8 mouse cellular contexts compared by ENCODE assay signal in genomic region chr11:106673727-106674611, GRCm38 (mm10).
DNase-seq lines count a peak whose midpoint lies in the region; ATAC-seq and TF ChIP-seq lines count a peak whose summit lies in the region.

No protein-coding gene starts in this region.

- peaks cover 51% of the 10 kb centered on the region for H3K4me1 ChIP-seq in hindbrain, embryonic 10.5 days (replicated peaks)
- H3K4me1 ChIP-seq in hindbrain, embryonic 11.5 days (replicated peaks; ENCODE audit: control insufficient read depth, insufficient read depth, low read length): peaks cover 5% of the 10 kb centered on the region; the same call in 1 of the 2 replicates
- peaks cover 3% of the 10 kb centered on the region for H3K4me1 ChIP-seq in embryonic facial prominence, embryonic 11.5 days (ENCODE audit: control insufficient read depth, insufficient read depth, low read length)
- H3K4me1 ChIP-seq in intestine, postnatal 0 days (replicated peaks; ENCODE audit: control insufficient read depth, insufficient read depth, low read length): peaks cover 5% of the 10 kb centered on the region

- no peak for DNase-seq in hindbrain, embryonic 10.5 days (ENCODE audit: low spot score)
- DNase-seq in hindbrain, embryonic 11.5 days (ENCODE audit: low spot score): no peak
- DNase-seq in embryonic facial prominence, embryonic 11.5 days (ENCODE audit: low spot score): no peak
- DNase-seq in ovary, postnatal 36 days (ENCODE audit: low spot score): no peak
- no peak for DNase-seq in gastrocnemius, adult 18-20 months (ENCODE audit: low spot score)
- no peak for DNase-seq in adipocyte (ENCODE audit: low spot score)

- no peaks in the 10 kb centered on the region for H3K79me2 ChIP-seq in myocyte (ENCODE audit: control insufficient read depth, insufficient read depth)

- TF ChIP-seq POLR2A in myocyte (IDR thresholded peaks at IDR 0.05; ENCODE audit: insufficient read length, low read depth): no peak

- TF ChIP-seq CTCF in intestine, postnatal 0 days (IDR thresholded peaks at IDR 0.05; ENCODE audit: low read depth): no peak

- no peak overlapping the region for H3K9ac ChIP-seq in hindbrain, embryonic 11.5 days (ENCODE audit: low read depth, low read length)
- H3K9ac ChIP-seq in embryonic facial prominence, embryonic 11.5 days (replicated peaks; ENCODE audit: low read length): no peak overlapping the region
- no peak overlapping the region for H3K9ac ChIP-seq in intestine, postnatal 0 days (ENCODE audit: low read depth, low read length)

- H3K4me3 ChIP-seq in hindbrain, embryonic 10.5 days: peak overlapping the region; percentile 7; the same call in 1 of the 2 replicates
- H3K4me3 ChIP-seq in hindbrain, embryonic 11.5 days (ENCODE audit: low read depth, low read length): no peak overlapping the region
- no peak overlapping the region for H3K4me3 ChIP-seq in embryonic facial prominence, embryonic 11.5 days (ENCODE audit: low read depth, low read length)
- H3K4me3 ChIP-seq in intestine, postnatal 0 days (ENCODE audit: low read depth, low read length): no peak overlapping the region
- no peak overlapping the region for H3K4me3 ChIP-seq in myocyte

- H3K27me3 ChIP-seq in hindbrain, embryonic 10.5 days (ENCODE audit: insufficient read depth, poor library complexity, severe bottlenecking): 0 out of 2 replicates have a peak, but pooled peaks cover 3% of the 10 kb centered on the region
- no peaks in the 10 kb centered on the region for H3K27me3 ChIP-seq in hindbrain, embryonic 11.5 days (ENCODE audit: control insufficient read depth, insufficient read depth, low read length)
- H3K27me3 ChIP-seq in embryonic facial prominence, embryonic 11.5 days (ENCODE audit: control insufficient read depth, insufficient read depth, low read length): no peaks in the 10 kb centered on the region
- no peaks in the 10 kb centered on the region for H3K27me3 ChIP-seq in intestine, postnatal 0 days (replicated peaks; ENCODE audit: control insufficient read depth, insufficient read depth, low read length)
- no peaks in the 10 kb centered on the region for H3K27me3 ChIP-seq in myocyte (ENCODE audit: control insufficient read depth, insufficient read depth, insufficient read length)

- peak overlapping the region; percentile 86 for H3K27ac ChIP-seq in hindbrain, embryonic 10.5 days
- no peak overlapping the region for H3K27ac ChIP-seq in hindbrain, embryonic 11.5 days (ENCODE audit: low read depth, low read length)
- 0 out of 2 replicates have a peak overlapping the region, but pooled peaks have one; percentile 28 for H3K27ac ChIP-seq in embryonic facial prominence, embryonic 11.5 days (replicated peaks; ENCODE audit: low read depth, low read length)
- peak overlapping the region; percentile 76; the same call in 1 of the 2 replicates for H3K27ac ChIP-seq in intestine, postnatal 0 days (ENCODE audit: low read depth, low read length)

- no peaks in the 10 kb centered on the region for H3K9me3 ChIP-seq in hindbrain, embryonic 10.5 days
- no peaks in the 10 kb centered on the region for H3K9me3 ChIP-seq in hindbrain, embryonic 11.5 days (ENCODE audit: control insufficient read depth, low read length)
- H3K9me3 ChIP-seq in embryonic facial prominence, embryonic 11.5 days (replicated peaks; ENCODE audit: control insufficient read depth, low read length): no peaks in the 10 kb centered on the region
- no peaks in the 10 kb centered on the region for H3K9me3 ChIP-seq in intestine, postnatal 0 days (ENCODE audit: control insufficient read depth)

- H3K36me3 ChIP-seq in hindbrain, embryonic 10.5 days: no peaks in the 10 kb centered on the region
- no peaks in the 10 kb centered on the region for H3K36me3 ChIP-seq in hindbrain, embryonic 11.5 days (ENCODE audit: control insufficient read depth, insufficient read depth, low read length)
- H3K36me3 ChIP-seq in embryonic facial prominence, embryonic 11.5 days (replicated peaks; ENCODE audit: control insufficient read depth, insufficient read depth, low read depth, low read length): no peaks in the 10 kb centered on the region
- H3K36me3 ChIP-seq in intestine, postnatal 0 days (ENCODE audit: control insufficient read depth, insufficient read depth): no peaks in the 10 kb centered on the region
- no peaks in the 10 kb centered on the region for H3K36me3 ChIP-seq in myocyte (ENCODE audit: control insufficient read depth, insufficient read depth)

- no peak overlapping the region for H3ac ChIP-seq in myocyte (ENCODE audit: control insufficient read depth, insufficient read length)

- no peak; the same call in none of the 2 replicates for ATAC-seq in hindbrain, embryonic 11.5 days (ENCODE audit: low FRiP score)
- ATAC-seq in embryonic facial prominence, embryonic 11.5 days (replicated peaks; ENCODE audit: insufficient number of reproducible peaks, low FRiP score, low TSS enrichment, low read depth): no peak
- no peak for ATAC-seq in intestine, postnatal 0 days

- WGBS in hindbrain, embryonic 10.5 days: 80% methylated on average over 8 of the region's 8 CpGs
- WGBS in hindbrain, embryonic 11.5 days: 78% methylated on average over 8 of the region's 8 CpGs
- WGBS in embryonic facial prominence, embryonic 11.5 days: 77% methylated on average over 8 of the region's 8 CpGs
- 56% methylated on average over 8 of the region's 8 CpGs for WGBS in intestine, postnatal 0 days

- no peak overlapping the region for H3K4me2 ChIP-seq in hindbrain, embryonic 11.5 days (replicated peaks; ENCODE audit: low read depth, low read length)
- no peak overlapping the region; the same call in 1 of the 2 replicates for H3K4me2 ChIP-seq in embryonic facial prominence, embryonic 11.5 days (ENCODE audit: low read depth, low read length)
- peak overlapping the region; percentile 47 for H3K4me2 ChIP-seq in intestine, postnatal 0 days (replicated peaks; ENCODE audit: low read depth)
- peak overlapping the region; percentile 80 for H3K4me2 ChIP-seq in myocyte (ENCODE audit: low read depth)

TF ChIP-seq in myocyte, 11 proteins besides CTCF, POLR2A, EP300 and RAD21:
- no peak for TF ChIP-seq TCF12 (IDR thresholded peaks at IDR 0.05; ENCODE audit: insufficient read depth, poor library complexity, severe bottlenecking)
- TF ChIP-seq CEBPB (IDR thresholded peaks at IDR 0.05; ENCODE audit: insufficient read depth, poor library complexity, severe bottlenecking): no peak
- no peak for TF ChIP-seq MAX (IDR thresholded peaks at IDR 0.05; ENCODE audit: low read depth)
- no peak for TF ChIP-seq SRF (IDR thresholded peaks at IDR 0.05; ENCODE audit: control insufficient read depth, insufficient read length, low read depth)
- TF ChIP-seq POLR2AphosphoS2 (IDR thresholded peaks at IDR 0.05; ENCODE audit: insufficient read length, low read depth): no peak
- no peak for TF ChIP-seq USF1 (IDR thresholded peaks at IDR 0.05; ENCODE audit: low read depth)
- TF ChIP-seq E2F4 (IDR thresholded peaks at IDR 0.05; ENCODE audit: insufficient read depth): no peak
- no peak for TF ChIP-seq MYOD1 (IDR thresholded peaks at IDR 0.05; ENCODE audit: control insufficient read depth in 1 of 3, insufficient read length in 2 of 3, low read depth in 2 of 3)
- TF ChIP-seq REST (IDR thresholded peaks at IDR 0.05; ENCODE audit: insufficient read depth, insufficient read length): no peak
- TF ChIP-seq TCF3 (IDR thresholded peaks at IDR 0.05; ENCODE audit: insufficient read length, low read depth): no peak
- TF ChIP-seq MYOG (IDR thresholded peaks at IDR 0.05; ENCODE audit: control insufficient read depth in 1 of 3, insufficient read depth in 1 of 3, insufficient read length in 2 of 3, low read depth in 2 of 3): no peak

Comparison
In these comparisons a context has a peak if more than half of its experiments do, and no peak if none do; other contexts are left out.
1. H3K4me2 ChIP-seq: peak in intestine, postnatal 0 days (single experiment) and myocyte (single experiment); none in hindbrain, embryonic 11.5 days (single experiment) and embryonic facial prominence, embryonic 11.5 days (single experiment).